Comparison of ENCODE assay signal across 23 mouse cellular contexts in the genomic region with DNA sequence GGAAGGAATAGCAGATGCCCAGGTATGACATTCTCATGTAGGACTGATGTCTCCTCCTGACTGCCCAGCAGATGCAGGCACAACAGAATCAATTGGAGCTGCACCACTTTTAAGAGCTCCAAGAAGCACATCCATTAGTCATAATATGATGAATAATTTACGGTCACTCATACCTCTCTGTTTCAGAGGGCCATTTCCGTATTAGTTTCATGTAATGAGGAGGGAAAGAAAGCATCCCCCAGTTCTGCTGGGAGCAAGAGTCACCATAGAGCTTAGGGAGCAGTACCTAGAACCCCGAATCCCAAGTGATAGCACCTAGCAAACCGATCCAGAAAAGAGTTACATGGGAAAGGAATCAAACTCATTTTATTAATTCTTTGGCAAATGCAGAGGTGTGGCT. TPM values are rescaled to one million over a fixed set of nuclear protein-coding genes. Genes with fewer than 3 reads are reported as not detected.
"Had no signal": no experiment of that assay in that cellular context is flagged by ENCODE, and none has a peak within 500 bp of the region (broad histone marks: within the 10 kb centered on the region; RNA-seq: fewer than 3 reads in every experiment).

A gene (minus strand): TSS at position 101 of the 400 bp plus-strand sequence.

- DNase-seq: cerebellum, adult 2 months; cerebellum, adult 8-10 months; cerebellum, adult 9-10 months; cerebellum, adult 9-11 months; cerebellum, postnatal 10 days; cerebellum, postnatal 14 days; cerebellum, postnatal 25 days; cerebellum, postnatal 36 days; embryo, embryonic 11 days; forebrain, postnatal 0 days; gastrocnemius, adult 2 months; gastrocnemius, postnatal 10 days; gastrocnemius, postnatal 14 days; gastrocnemius, postnatal 25 days; gastrocnemius, postnatal 36 days; heart, adult 18-20 months; heart, adult 2 months had no signal

RNA-seq across cellular contexts. Expression of the gene that starts here (rescaled TPM):
- total RNA-seq: common myeloid progenitor, adult 5-6 weeks; forebrain, postnatal 0 days; gastrocnemius, adult 18-20 months; gastrocnemius, adult 2 months; gastrocnemius, adult 8-10 months; gastrocnemius, postnatal 10 days; gastrocnemius, postnatal 14 days; gastrocnemius, postnatal 25 days; gastrocnemius, postnatal 36 days; gastrocnemius, postnatal 4 days; granulocyte monocyte progenitor cell, adult 5-6 weeks; heart, adult 18-20 months; heart, adult 2 months; heart, adult 8-10 months had no signal
